Mouse (Mus musculus) NIH3T3 (cell line): ENCODE measurements around the gene Bag5.
A peak's percentile ranks its signal among the peaks of the same experiment; 100 is the strongest.
"Not testable (repeated sequence)": the region's sequence is repeated elsewhere in the genome, so short reads cannot be mapped to it uniquely, and the experiment has no call there.

ENCODE experiments used
- DNase-seq: peaks from one replicate; pipeline ENCODE4 v3.0.0-alpha.2; 2012; ENCODE audit warnings: low read depth

Gene Bag5

GRCm38 (mm10) chr12:111675797-111676580 is 37.1 kb downstream of the Bag5 start:
- DNase-seq, result no peak

- DNase-seq, result no peak
These were observed 38.1 kb downstream of the Bag5 start for GRCm38 (mm10) chr12:111674850-111675486.

- no peak for DNase-seq
These were observed 40.5 kb downstream of the Bag5 start for GRCm38 (mm10) chr12:111672581-111672980.

GRCm38 (mm10) chr12:111672176-111672575 is 40.9 kb downstream of the Bag5 start, which contains the start of gene Ckb:
Gene Ckb, minus strand, starts transcription at chr12:111672338.
- DNase-seq, result no peak

GRCm38 (mm10) chr12:111671431-111671902 is 41.6 kb downstream of the Bag5 start:
- no peak for DNase-seq

GRCm38 (mm10) chr12:111670976-111671375 is 42.1 kb downstream of the Bag5 start:
- no peak for DNase-seq

GRCm38 (mm10) chr12:111670371-111670971 is 42.6 kb downstream of the Bag5 start:
- no peak for DNase-seq

- no peak for DNase-seq
These were observed 43.1 kb downstream of the Bag5 start for GRCm38 (mm10) chr12:111669961-111670360.

- peak; percentile 74 for DNase-seq
These were observed 43.9 kb downstream of the Bag5 start for GRCm38 (mm10) chr12:111669000-111669788.

GRCm38 (mm10) chr12:111668457-111668912 is 44.6 kb downstream of the Bag5 start:
- DNase-seq, result peak; percentile 99

- DNase-seq, result no peak
These were observed 45.6 kb downstream of the Bag5 start for GRCm38 (mm10) chr12:111667421-111667820.

- no peak for DNase-seq
These were observed 46.7 kb downstream of the Bag5 start for GRCm38 (mm10) chr12:111666380-111666779.

GRCm38 (mm10) chr12:111665041-111665880 is 47.8 kb downstream of the Bag5 start:
- DNase-seq, result peak; percentile 52

- no peak for DNase-seq
These were observed 48.9 kb downstream of the Bag5 start for GRCm38 (mm10) chr12:111664144-111664634.

- no peak for DNase-seq
These were observed 49.6 kb downstream of the Bag5 start for GRCm38 (mm10) chr12:111663228-111664143.

- DNase-seq, result not testable (repeated sequence)
These were observed 51.5 kb downstream of the Bag5 start for GRCm38 (mm10) chr12:111661554-111661953.

GRCm38 (mm10) chr12:111660628-111661027 is 52.4 kb downstream of the Bag5 start:
- no peak for DNase-seq
